Mouse (Mus musculus): Measurements from ENCODE around the gene Wdr31. TPM values are rescaled to one million over a fixed set of nuclear protein-coding genes. Genes with fewer than 3 reads are reported as not detected.

The Wdr31 gene
- polyA plus RNA-seq, 1 experiment from 2014 or later, result 5.2 TPM

- ATAC-seq (peak; percentile 40), DNase-seq (ENCODE audit: low spot score) (peak; percentile 91)
- peaks cover 4% of the 10 kb centered on the region; the same call in 1 of the 2 replicates for H3K4me1 ChIP-seq (ENCODE audit: insufficient read depth, low read depth, low read length)
- TF ChIP-seq CTCF (IDR thresholded peaks at IDR 0.05), result peak; percentile 71
- no peak; the same call in 1 of the 2 replicates for TF ChIP-seq EP300 (IDR thresholded peaks at IDR 0.05)
- peak overlapping the region; percentile 63 for H3K9ac ChIP-seq (replicated peaks; ENCODE audit: low read depth)
- H3K27ac ChIP-seq (ENCODE audit: low read length), result peak overlapping the region; percentile 78
- H3K4me3 ChIP-seq (ENCODE audit: low read depth, low read length), result peak overlapping the region; percentile 70
- WGBS, result 1% methylated on average over 35 of the region's 35 CpGs
- no peaks in the 10 kb centered on the region for H3K27me3 ChIP-seq (replicated peaks; ENCODE audit: insufficient read depth, low read length)
- H3K4me2 ChIP-seq (replicated peaks; ENCODE audit: low read depth, low read length), result peak overlapping the region; percentile 79
- 0 out of 2 replicates have a peak, but pooled peaks cover 8% of the 10 kb centered on the region for H3K36me3 ChIP-seq (ENCODE audit: insufficient read depth, low read length)
- no peaks in the 10 kb centered on the region for H3K9me3 ChIP-seq (ENCODE audit: low read length)
These were observed 62.7 kb downstream of the Wdr31 start for GRCm38 (mm10) chr4:62407730-62408582.

GRCm38 (mm10) chr4:62406133-62406532 lies 64.6 kb downstream of the Wdr31 start:
- Histone ChIP-seq H3K36me3 (ENCODE audit: insufficient read depth, low read length) (peaks cover 5% of the 10 kb centered on the region; the same call in 1 of the 2 replicates), H3K9me3 (ENCODE audit: low read length) (no peaks in the 10 kb centered on the region), H3K27ac (ENCODE audit: low read length) (no peak overlapping the region), H3K4me3 (ENCODE audit: low read depth, low read length) (no peak overlapping the region), H3K27me3 (replicated peaks; ENCODE audit: insufficient read depth, low read length) (no peaks in the 10 kb centered on the region), H3K4me1 (ENCODE audit: insufficient read depth, low read depth, low read length) (peaks cover 4% of the 10 kb centered on the region; the same call in 1 of the 2 replicates), H3K9ac (replicated peaks; ENCODE audit: low read depth) (no peak overlapping the region), H3K4me2 (replicated peaks; ENCODE audit: low read depth, low read length) (no peak overlapping the region)
- TF ChIP-seq CTCF (IDR thresholded peaks at IDR 0.05), result no peak
- TF ChIP-seq EP300 (IDR thresholded peaks at IDR 0.05), result no peak
- ATAC-seq (no peak), DNase-seq (ENCODE audit: low spot score) (no peak)
- WGBS, result 80% methylated on average over 4 of the region's 4 CpGs

GRCm38 (mm10) chr4:62398956-62399355 lies 71.7 kb downstream of the Wdr31 start:
- Histone ChIP-seq H3K9ac (replicated peaks; ENCODE audit: low read depth) (no peak overlapping the region), H3K9me3 (ENCODE audit: low read length) (no peaks in the 10 kb centered on the region), H3K27me3 (replicated peaks; ENCODE audit: insufficient read depth, low read length) (no peaks in the 10 kb centered on the region), H3K4me2 (replicated peaks; ENCODE audit: low read depth, low read length) (no peak overlapping the region), H3K4me3 (ENCODE audit: low read depth, low read length) (no peak overlapping the region), H3K36me3 (ENCODE audit: insufficient read depth, low read length) (peaks cover 33% of the 10 kb centered on the region; the same call in 1 of the 2 replicates), H3K4me1 (ENCODE audit: insufficient read depth, low read depth, low read length) (no peaks in the 10 kb centered on the region), H3K27ac (ENCODE audit: low read length) (no peak overlapping the region)
- 81% methylated on average over 3 of the region's 3 CpGs for WGBS
- ATAC-seq (no peak; the same call in 1 of the 2 replicates), DNase-seq (ENCODE audit: low spot score) (peak; percentile 26)
- TF ChIP-seq CTCF (IDR thresholded peaks at IDR 0.05) (no peak), EP300 (IDR thresholded peaks at IDR 0.05) (no peak)

Other genes with a start within 250 kb of the Wdr31 start
- 3.4 and 3.5 TPM in 2 replicates for gene Zfp37, start 239.8 kb downstream of the Wdr31 start, polyA plus RNA-seq (2015; fragmentation: Nextera tagmentation; extraction: Ambion mirVana)
- gene Slc31a2, start 208.3 kb downstream of the Wdr31 start, polyA plus RNA-seq (2015; fragmentation: Nextera tagmentation; extraction: Ambion mirVana), result 25.5 and 29.0 TPM in 2 replicates
- gene Fkbp15, start 110.3 kb downstream of the Wdr31 start, polyA plus RNA-seq (2015; fragmentation: Nextera tagmentation; extraction: Ambion mirVana), result 23.2 and 23.6 TPM in 2 replicates
- 57.2 and 61.1 TPM in 2 replicates for gene Slc31a1, start 110.2 kb downstream of the Wdr31 start, polyA plus RNA-seq (2015; fragmentation: Nextera tagmentation; extraction: Ambion mirVana)
- gene Cdc26, start 62.3 kb downstream of the Wdr31 start, polyA plus RNA-seq (2015; fragmentation: Nextera tagmentation; extraction: Ambion mirVana), result 91.6 and 94.2 TPM in 2 replicates
- gene Prpf4, start 62.1 kb downstream of the Wdr31 start, polyA plus RNA-seq (2015; fragmentation: Nextera tagmentation; extraction: Ambion mirVana), result 9.6 and 10.0 TPM in 2 replicates
- gene Rnf183, start 35.6 kb downstream of the Wdr31 start, polyA plus RNA-seq (2015; fragmentation: Nextera tagmentation; extraction: Ambion mirVana), result 0.15 TPM in 1 of 2 replicates, not detected in the other
- gene Bspry, start 9.2 kb upstream of the Wdr31 start, polyA plus RNA-seq (2015; fragmentation: Nextera tagmentation; extraction: Ambion mirVana), result 26.8 and 33.0 TPM in 2 replicates
- gene Hdhd3, start 32.6 kb upstream of the Wdr31 start, polyA plus RNA-seq (2015; fragmentation: Nextera tagmentation; extraction: Ambion mirVana), result 15.0 and 18.3 TPM in 2 replicates
- 110 and 111 TPM in 2 replicates for gene Alad, start 49.0 kb upstream of the Wdr31 start, polyA plus RNA-seq (2015; fragmentation: Nextera tagmentation; extraction: Ambion mirVana)
- gene Pole3, start 54.2 kb upstream of the Wdr31 start, polyA plus RNA-seq (2015; fragmentation: Nextera tagmentation; extraction: Ambion mirVana), result 32.8 and 35.6 TPM in 2 replicates
- 0.12 and 0.21 TPM in 2 replicates for gene 4933430I17Rik, start 54.5 kb upstream of the Wdr31 start, polyA plus RNA-seq (2015; fragmentation: Nextera tagmentation; extraction: Ambion mirVana)
- gene Rgs3, start 89.0 kb upstream of the Wdr31 start, polyA plus RNA-seq (2015; fragmentation: Nextera tagmentation; extraction: Ambion mirVana), result 63.7 and 69.0 TPM in 2 replicates

All from lung, postnatal 0 days (tissue).